Mouse (Mus musculus): ENCODE data around the gene Dcaf6. TPM values are rescaled to one million over a fixed set of nuclear protein-coding genes. Genes with fewer than 3 reads are reported as not detected.
A peak's percentile ranks its signal among the peaks of the same experiment; 100 is the strongest.

The Dcaf6 gene
- polyA plus RNA-seq (2014; fragmentation: Nextera tagmentation; extraction: Ambion mirVana), result 11.8 and 11.9 TPM in 2 replicates

DNA sequence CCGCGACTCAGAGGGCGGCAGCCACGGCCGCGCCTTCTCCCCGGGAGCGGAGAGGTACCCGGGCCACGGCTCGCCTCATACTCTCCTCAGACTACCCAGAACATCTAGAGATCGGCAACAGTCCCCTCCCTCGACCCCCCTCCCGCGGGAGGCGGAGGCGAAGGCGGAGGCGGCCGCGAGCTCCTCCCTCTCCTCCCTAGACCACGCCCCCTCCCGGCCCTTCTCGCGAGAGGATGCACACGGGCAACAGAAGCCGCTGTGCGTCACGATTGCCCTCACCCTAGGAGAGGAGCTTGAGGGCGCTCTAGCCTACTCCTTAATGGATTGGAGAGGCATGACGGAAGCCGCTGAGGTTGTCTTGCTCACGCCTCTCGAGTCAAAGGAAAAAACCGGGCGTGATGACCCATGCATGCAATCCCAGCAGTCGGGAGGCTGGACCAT, at the start of gene Dcaf6, which contains the start of gene Mpc2:
TSS of gene Dcaf6 (minus strand) at position 116 of the 441 bp plus-strand sequence.
TSS of gene Mpc2 (plus strand) at position 278 of the 441 bp plus-strand sequence.
- Histone ChIP-seq H3K36me3 (ENCODE audit: control insufficient read depth, insufficient read depth, low read length) (no peaks in the 10 kb centered on the region), H3K4me1 (replicated peaks; ENCODE audit: control insufficient read depth, insufficient read depth, low read length) (0 out of 2 replicates have a peak, but pooled peaks cover 2% of the 10 kb centered on the region), H3K27me3 (ENCODE audit: control insufficient read depth, insufficient read depth, low read length) (no peaks in the 10 kb centered on the region), H3K4me2 (replicated peaks; ENCODE audit: low read depth, low read length) (peak within 1 kb of the TSS; percentile 87), H3K4me3 (ENCODE audit: low read depth, low read length) (peak within 1 kb of the TSS; percentile 93), H3K9ac (ENCODE audit: low read depth, low read length) (peak within 1 kb of the TSS; percentile 80), H3K9me3 (ENCODE audit: control insufficient read depth, low read length) (no peaks in the 10 kb centered on the region), H3K27ac (ENCODE audit: low read depth, low read length) (peak within 1 kb of the TSS; percentile 83)
- peak; percentile 100 for DNase-seq (ENCODE audit: low spot score)
- under 1% methylated on average over 31 of the region's 37 CpGs for WGBS
- ATAC-seq (ENCODE audit: low FRiP score), result peak; percentile 94

GRCm38 (mm10) chr1:165506303-165506702, 46.0 kb upstream of the Dcaf6 start:
- ATAC-seq (ENCODE audit: low FRiP score), result no peak
- no peak overlapping the region for H3K9ac ChIP-seq (ENCODE audit: low read depth, low read length)
- no peaks in the 10 kb centered on the region for H3K36me3 ChIP-seq (ENCODE audit: control insufficient read depth, insufficient read depth, low read length)
- no peaks in the 10 kb centered on the region for H3K4me1 ChIP-seq (replicated peaks; ENCODE audit: control insufficient read depth, insufficient read depth, low read length)
- no peaks in the 10 kb centered on the region for H3K27me3 ChIP-seq (ENCODE audit: control insufficient read depth, insufficient read depth, low read length)
- no peaks in the 10 kb centered on the region for H3K9me3 ChIP-seq (ENCODE audit: control insufficient read depth, low read length)
- DNase-seq (ENCODE audit: low spot score), result no peak
- H3K4me3 ChIP-seq (ENCODE audit: low read depth, low read length), result no peak overlapping the region
- 88% methylated on average over 6 of the region's 6 CpGs for WGBS
- no peak overlapping the region for H3K27ac ChIP-seq (ENCODE audit: low read depth, low read length)
- H3K4me2 ChIP-seq (replicated peaks; ENCODE audit: low read depth, low read length), result no peak overlapping the region

- Histone ChIP-seq H3K9me3 (ENCODE audit: control insufficient read depth, low read length) (no peaks in the 10 kb centered on the region), H3K36me3 (ENCODE audit: control insufficient read depth, insufficient read depth, low read length) (no peaks in the 10 kb centered on the region), H3K4me3 (ENCODE audit: low read depth, low read length) (no peak overlapping the region), H3K4me1 (replicated peaks; ENCODE audit: control insufficient read depth, insufficient read depth, low read length) (no peaks in the 10 kb centered on the region), H3K4me2 (replicated peaks; ENCODE audit: low read depth, low read length) (no peak overlapping the region), H3K27ac (ENCODE audit: low read depth, low read length) (no peak overlapping the region), H3K27me3 (ENCODE audit: control insufficient read depth, insufficient read depth, low read length) (no peaks in the 10 kb centered on the region), H3K9ac (ENCODE audit: low read depth, low read length) (no peak overlapping the region)
- 60% methylated on average over 10 of the region's 10 CpGs for WGBS
- 0 out of 2 replicates have a peak, but pooled peaks have one; percentile 12 for ATAC-seq (ENCODE audit: low FRiP score)
- DNase-seq (ENCODE audit: low spot score), result no peak
Observed at GRCm38 (mm10) chr1:165503307-165504024, 43.2 kb upstream of the Dcaf6 start.

GRCm38 (mm10) chr1:165498856-165499255, 38.6 kb upstream of the Dcaf6 start:
- Histone ChIP-seq H3K27ac (ENCODE audit: low read depth, low read length) (no peak overlapping the region), H3K9me3 (ENCODE audit: control insufficient read depth, low read length) (no peaks in the 10 kb centered on the region), H3K4me2 (replicated peaks; ENCODE audit: low read depth, low read length) (no peak overlapping the region), H3K4me3 (ENCODE audit: low read depth, low read length) (no peak overlapping the region), H3K27me3 (ENCODE audit: control insufficient read depth, insufficient read depth, low read length) (no peaks in the 10 kb centered on the region), H3K4me1 (replicated peaks; ENCODE audit: control insufficient read depth, insufficient read depth, low read length) (no peaks in the 10 kb centered on the region), H3K36me3 (ENCODE audit: control insufficient read depth, insufficient read depth, low read length) (no peaks in the 10 kb centered on the region), H3K9ac (ENCODE audit: low read depth, low read length) (no peak overlapping the region)
- DNase-seq (ENCODE audit: low spot score) (no peak), ATAC-seq (ENCODE audit: low FRiP score) (no peak)
- WGBS, result 64% methylated on average over 3 of the region's 3 CpGs

DNA sequence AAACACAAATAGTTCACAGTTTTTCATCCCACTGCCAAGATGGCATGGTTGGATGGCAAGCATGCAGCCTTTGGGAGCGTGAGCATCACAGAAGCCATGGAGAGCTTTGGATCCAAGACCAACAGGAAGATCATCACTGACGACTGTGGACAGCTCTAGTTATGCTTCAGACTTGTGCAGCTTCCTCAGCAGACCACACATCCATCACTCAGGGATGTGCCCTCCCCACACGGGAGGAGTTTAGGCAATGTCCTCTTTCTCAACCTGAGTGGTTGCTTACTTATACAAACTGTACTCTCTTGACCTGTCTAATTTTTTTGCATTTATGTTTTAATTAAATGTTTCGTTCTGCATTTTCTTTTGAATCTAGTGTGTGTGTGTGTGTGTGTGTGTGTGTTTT, 28.9 kb upstream of the Dcaf6 start:
- H3K27me3 ChIP-seq (ENCODE audit: control insufficient read depth, insufficient read depth, low read length), result no peaks in the 10 kb centered on the region
- H3K9ac ChIP-seq (ENCODE audit: low read depth, low read length), result no peak overlapping the region
- H3K27ac ChIP-seq (ENCODE audit: low read depth, low read length), result no peak overlapping the region
- H3K4me1 ChIP-seq (replicated peaks; ENCODE audit: control insufficient read depth, insufficient read depth, low read length), result no peaks in the 10 kb centered on the region
- WGBS, result 89% methylated on average over 4 of the region's 4 CpGs
- no peak overlapping the region for H3K4me3 ChIP-seq (ENCODE audit: low read depth, low read length)
- no peak overlapping the region for H3K4me2 ChIP-seq (replicated peaks; ENCODE audit: low read depth, low read length)
- H3K36me3 ChIP-seq (ENCODE audit: control insufficient read depth, insufficient read depth, low read length), result no peaks in the 10 kb centered on the region
- H3K9me3 ChIP-seq (ENCODE audit: control insufficient read depth, low read length), result no peaks in the 10 kb centered on the region
- ATAC-seq (ENCODE audit: low FRiP score) (no peak), DNase-seq (ENCODE audit: low spot score) (no peak)

- H3K9ac ChIP-seq (ENCODE audit: low read depth, low read length), result no peak overlapping the region
- WGBS, result 85% methylated on average over 2 of the region's 2 CpGs
- ATAC-seq (ENCODE audit: low FRiP score), result no peak
- H3K27ac ChIP-seq (ENCODE audit: low read depth, low read length), result no peak overlapping the region
- H3K27me3 ChIP-seq (ENCODE audit: control insufficient read depth, insufficient read depth, low read length), result no peaks in the 10 kb centered on the region
- H3K4me1 ChIP-seq (replicated peaks; ENCODE audit: control insufficient read depth, insufficient read depth, low read length), result no peaks in the 10 kb centered on the region
- H3K36me3 ChIP-seq (ENCODE audit: control insufficient read depth, insufficient read depth, low read length), result no peaks in the 10 kb centered on the region
- no peak for DNase-seq (ENCODE audit: low spot score)
- H3K4me3 ChIP-seq (ENCODE audit: low read depth, low read length), result no peak overlapping the region
- H3K9me3 ChIP-seq (ENCODE audit: control insufficient read depth, low read length), result no peaks in the 10 kb centered on the region
- H3K4me2 ChIP-seq (replicated peaks; ENCODE audit: low read depth, low read length), result no peak overlapping the region
Observed at GRCm38 (mm10) chr1:165486108-165486507, 25.8 kb upstream of the Dcaf6 start.

- no peaks in the 10 kb centered on the region for H3K9me3 ChIP-seq (ENCODE audit: control insufficient read depth, low read length)
- no peak within 1 kb of the TSS for H3K4me3 ChIP-seq (ENCODE audit: low read depth, low read length)
- WGBS, result 94% methylated on average over 8 of the region's 8 CpGs
- no peaks in the 10 kb centered on the region for H3K4me1 ChIP-seq (replicated peaks; ENCODE audit: control insufficient read depth, insufficient read depth, low read length)
- H3K27ac ChIP-seq (ENCODE audit: low read depth, low read length), result no peak within 1 kb of the TSS
- ATAC-seq (ENCODE audit: low FRiP score), result no peak
- DNase-seq (ENCODE audit: low spot score), result no peak
- H3K36me3 ChIP-seq (ENCODE audit: control insufficient read depth, insufficient read depth, low read length), result no peaks in the 10 kb centered on the region
- H3K9ac ChIP-seq (ENCODE audit: low read depth, low read length), result no peak within 1 kb of the TSS
- no peak within 1 kb of the TSS for H3K4me2 ChIP-seq (replicated peaks; ENCODE audit: low read depth, low read length)
- H3K27me3 ChIP-seq (ENCODE audit: control insufficient read depth, insufficient read depth, low read length), result no peaks in the 10 kb centered on the region
Observed at GRCm38 (mm10) chr1:165484688-165485233, 24.5 kb upstream of the Dcaf6 start, which contains the start of gene Adcy10. Gene Adcy10 (plus strand): TSS chr1:165485183.

- no peaks in the 10 kb centered on the region for H3K4me1 ChIP-seq (replicated peaks; ENCODE audit: control insufficient read depth, insufficient read depth, low read length)
- no peaks in the 10 kb centered on the region for H3K9me3 ChIP-seq (ENCODE audit: control insufficient read depth, low read length)
- no peaks in the 10 kb centered on the region for H3K36me3 ChIP-seq (ENCODE audit: control insufficient read depth, insufficient read depth, low read length)
- DNase-seq (ENCODE audit: low spot score) (no peak), ATAC-seq (ENCODE audit: low FRiP score) (no peak)
- H3K4me3 ChIP-seq (ENCODE audit: low read depth, low read length), result no peak overlapping the region
- H3K27ac ChIP-seq (ENCODE audit: low read depth, low read length), result no peak overlapping the region
- H3K4me2 ChIP-seq (replicated peaks; ENCODE audit: low read depth, low read length), result no peak overlapping the region
- no peak overlapping the region for H3K9ac ChIP-seq (ENCODE audit: low read depth, low read length)
- 81% methylated on average over 1 of the region's 1 CpGs for WGBS
- no peaks in the 10 kb centered on the region for H3K27me3 ChIP-seq (ENCODE audit: control insufficient read depth, insufficient read depth, low read length)
Observed at GRCm38 (mm10) chr1:165471490-165471889, 11.2 kb upstream of the Dcaf6 start.

DNA sequence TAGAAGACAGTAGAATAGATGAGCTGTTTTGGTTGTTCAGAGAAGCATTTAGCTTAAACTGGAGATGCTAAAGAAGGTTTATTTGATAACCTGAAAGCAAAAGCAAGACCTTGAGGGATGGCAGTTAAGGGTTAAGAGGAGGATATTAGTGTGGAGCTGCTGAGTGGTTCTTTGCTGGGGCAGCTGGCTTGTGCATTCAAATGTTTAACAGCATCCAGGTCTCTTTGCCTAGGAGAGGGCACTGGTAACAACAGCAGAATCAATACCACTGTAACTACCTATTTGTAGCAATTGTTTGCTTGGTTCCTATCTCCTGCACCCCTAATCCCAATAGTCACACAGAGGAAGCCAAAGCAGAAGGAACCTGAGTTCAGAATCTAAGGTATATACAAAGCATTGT, 9.4 kb upstream of the Dcaf6 start:
- H3K9me3 ChIP-seq (ENCODE audit: control insufficient read depth, low read length), result no peaks in the 10 kb centered on the region
- H3K27me3 ChIP-seq (ENCODE audit: control insufficient read depth, insufficient read depth, low read length), result no peaks in the 10 kb centered on the region
- ATAC-seq (ENCODE audit: low FRiP score), result no peak

More for the DNA sequence above, 9.4 kb upstream of the Dcaf6 start:
- Histone ChIP-seq H3K36me3 (ENCODE audit: control insufficient read depth, insufficient read depth, low read length) (no peaks in the 10 kb centered on the region), H3K9ac (ENCODE audit: low read depth, low read length) (no peak overlapping the region), H3K4me3 (ENCODE audit: low read depth, low read length) (no peak overlapping the region), H3K4me1 (replicated peaks; ENCODE audit: control insufficient read depth, insufficient read depth, low read length) (no peaks in the 10 kb centered on the region), H3K4me2 (replicated peaks; ENCODE audit: low read depth, low read length) (no peak overlapping the region), H3K27ac (ENCODE audit: low read depth, low read length) (no peak overlapping the region)
- DNase-seq (ENCODE audit: low spot score), result no peak

All from hindbrain, embryonic 11.5 days (tissue).